Mouse (Mus musculus) right cerebral cortex, postnatal 4 days (tissue): ENCODE results near the gene Scamp2.
A peak's percentile ranks its signal among the peaks of the same experiment; 100 is the strongest.

Experiments used
- DNase-seq: peaks from one replicate; pipeline ENCODE4 v3.0.0-alpha.2; 2022

Gene Scamp2

DNA sequence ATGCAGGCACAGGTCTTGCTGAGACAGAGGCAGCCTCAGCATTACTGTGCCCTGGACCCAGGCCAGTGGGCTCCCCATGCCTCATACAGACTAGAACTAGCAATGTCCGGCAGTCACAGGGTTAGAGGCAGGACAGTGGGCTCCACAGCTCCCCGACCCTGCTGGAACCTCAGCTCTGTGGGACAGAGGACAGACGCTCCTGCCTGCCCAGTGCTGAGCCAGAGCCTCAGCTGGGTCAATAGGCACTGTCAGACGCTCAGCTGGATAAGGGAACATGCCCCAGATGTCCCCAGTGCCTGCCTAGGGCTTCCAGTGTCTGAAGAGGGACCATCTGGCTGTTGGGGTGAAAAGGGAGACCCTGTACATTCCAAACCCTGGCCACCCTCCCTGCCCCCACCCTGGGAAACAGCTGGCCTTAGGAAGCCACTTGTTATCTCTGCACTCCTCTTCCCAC is 37.2 kb downstream of the Scamp2 start:
- DNase-seq = no peak

- no peak for DNase-seq
Observed at GRCm38 (mm10) chr9:57598851-57599563, 38.3 kb downstream of the Scamp2 start.

GRCm38 (mm10) chr9:57600620-57601352 is 40.0 kb downstream of the Scamp2 start:
- DNase-seq = no peak

DNA sequence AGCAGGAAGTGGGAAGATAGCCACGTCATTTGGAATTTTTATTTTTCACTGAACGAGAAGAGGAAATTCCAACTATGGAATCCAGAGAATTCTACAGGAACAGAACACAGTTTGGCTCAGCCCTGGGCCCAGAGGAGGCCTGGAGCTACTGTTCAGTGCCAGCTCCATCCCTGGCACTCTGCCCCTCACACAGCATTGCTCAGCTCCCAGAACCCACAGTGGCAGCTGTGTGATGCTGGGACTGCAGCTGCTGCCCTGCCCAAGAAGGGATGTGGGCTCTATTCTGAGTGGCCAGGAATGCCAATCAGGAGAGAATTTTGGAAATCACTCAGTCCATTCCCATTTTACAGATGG is 40.6 kb downstream of the Scamp2 start:
- peak; percentile 62 for DNase-seq

DNA sequence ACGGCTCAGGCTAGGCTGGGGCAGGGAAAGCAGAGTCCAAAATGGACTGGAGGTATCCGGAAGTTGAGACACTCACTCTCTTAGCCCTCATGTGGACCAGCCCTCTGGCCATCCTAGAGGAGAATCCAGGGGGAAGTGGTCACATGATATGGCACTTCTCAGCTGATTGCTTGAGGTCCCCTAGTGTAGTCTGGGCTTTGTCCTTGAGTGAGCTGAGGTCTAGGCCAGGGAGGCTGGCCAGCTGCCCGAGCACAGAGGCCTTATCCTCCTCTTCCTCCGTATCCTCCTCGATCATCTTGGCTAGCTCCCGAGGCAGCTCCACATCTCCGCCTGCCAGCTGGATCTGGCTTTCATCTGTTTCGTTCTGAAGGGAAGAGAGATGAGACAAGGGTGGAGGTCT is 41.4 kb downstream of the Scamp2 start:
- no peak for DNase-seq

GRCm38 (mm10) chr9:57604875-57605274 is 44.1 kb downstream of the Scamp2 start:
- DNase-seq = no peak

- DNase-seq = no peak
Observed at GRCm38 (mm10) chr9:57605503-57605902, 44.8 kb downstream of the Scamp2 start.

DNA sequence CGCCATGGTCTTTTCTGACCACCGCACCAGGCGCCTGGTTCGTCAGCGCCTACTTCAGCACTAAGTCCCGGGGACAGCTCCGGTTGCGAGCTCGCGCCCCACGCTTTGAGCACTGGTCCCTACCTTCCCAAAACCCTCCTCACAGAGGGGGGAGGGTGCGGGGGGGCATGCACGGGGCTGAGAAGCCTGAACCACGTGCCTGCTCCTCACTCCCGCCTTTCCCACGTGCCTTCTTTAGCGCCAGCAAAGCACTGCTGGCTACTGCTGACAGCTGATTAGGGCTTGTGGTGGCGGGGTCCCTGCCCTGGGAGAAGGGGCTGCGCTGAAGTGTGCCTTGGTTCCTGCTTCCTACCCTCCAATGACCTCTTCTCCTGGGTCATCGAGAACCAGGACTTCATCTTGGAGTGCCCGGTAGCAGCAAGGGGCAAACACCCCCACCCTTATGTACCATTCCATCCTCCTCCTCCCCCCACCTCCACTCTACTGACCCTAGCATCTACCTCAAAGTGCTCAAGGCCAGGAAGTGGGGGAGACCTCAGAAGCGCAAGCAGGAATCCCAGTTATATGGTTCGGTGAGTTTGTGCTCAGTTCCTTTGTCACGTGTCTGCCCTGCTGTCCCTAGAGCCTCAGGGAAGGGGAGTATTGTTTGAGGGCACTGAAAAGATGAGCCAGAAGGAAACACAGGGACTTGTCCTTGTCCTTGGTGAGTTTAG is 45.6 kb downstream of the Scamp2 start, which contains the start of gene Cplx3:
TSS of gene Cplx3 (minus strand) at position 143 of the 713 bp plus-strand sequence.
- DNase-seq = peak; percentile 40

DNA sequence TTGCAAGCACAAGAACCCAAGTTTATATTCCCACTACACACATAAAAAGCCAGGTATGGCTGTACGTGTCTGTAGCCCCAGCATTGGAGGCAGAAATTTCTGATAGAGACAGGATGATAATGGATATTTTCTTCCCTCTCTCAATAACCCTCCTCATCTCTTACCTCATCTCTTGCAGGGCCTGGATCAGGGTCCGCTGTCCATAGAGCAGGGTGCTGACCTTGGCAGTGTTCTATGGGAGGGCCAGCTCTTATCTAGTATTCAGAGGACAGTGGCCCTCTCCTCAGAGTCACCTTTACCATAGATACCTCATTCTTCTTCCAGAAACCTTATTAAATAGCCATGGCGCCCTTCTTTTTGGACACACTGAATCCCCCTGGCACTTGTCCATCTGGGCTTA is 49.1 kb downstream of the Scamp2 start:
- no peak for DNase-seq

GRCm38 (mm10) chr9:57610359-57610826 is 49.6 kb downstream of the Scamp2 start:
- DNase-seq = no peak

GRCm38 (mm10) chr9:57612587-57612986 is 51.8 kb downstream of the Scamp2 start:
- DNase-seq = no peak

DNA sequence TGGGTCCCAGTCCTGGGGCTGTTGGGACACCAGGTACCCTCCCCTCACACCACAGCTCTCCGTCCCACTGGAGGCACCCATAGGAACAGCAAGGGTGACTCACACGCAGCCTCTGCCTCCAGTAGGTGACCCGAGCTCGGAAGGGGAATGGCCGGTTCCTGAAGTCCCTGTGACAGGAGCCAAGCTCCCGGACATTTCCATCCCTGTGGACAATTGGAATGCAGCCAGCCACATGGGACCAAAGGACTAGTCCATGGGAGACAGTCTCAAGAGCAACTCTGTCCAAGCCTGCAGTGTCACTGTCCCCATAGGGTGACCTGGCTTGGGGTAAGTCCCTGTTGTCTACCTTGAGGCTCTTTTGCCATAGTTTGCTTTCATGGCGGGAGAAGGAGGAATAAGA is 53.2 kb downstream of the Scamp2 start:
- DNase-seq = no peak

DNA sequence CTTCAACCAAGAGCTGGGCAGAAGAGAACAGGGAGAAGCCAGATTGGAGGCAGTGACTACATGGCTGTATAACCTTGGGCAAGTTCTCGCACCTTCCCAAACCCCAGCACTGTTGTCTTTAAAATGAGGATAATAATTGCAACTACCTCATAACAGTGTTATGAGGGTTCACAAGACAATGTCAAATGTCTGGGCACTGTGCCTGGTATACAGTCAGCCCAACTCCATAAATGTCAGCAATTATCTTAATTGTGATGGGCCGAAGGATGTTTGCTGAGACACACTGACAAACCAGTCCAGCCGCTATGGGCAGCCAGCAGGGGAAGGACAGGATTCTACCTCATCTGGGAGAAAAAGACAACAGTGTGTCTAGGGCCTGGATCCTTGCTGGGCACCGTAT is 54.0 kb downstream of the Scamp2 start:
- DNase-seq = no peak

DNA sequence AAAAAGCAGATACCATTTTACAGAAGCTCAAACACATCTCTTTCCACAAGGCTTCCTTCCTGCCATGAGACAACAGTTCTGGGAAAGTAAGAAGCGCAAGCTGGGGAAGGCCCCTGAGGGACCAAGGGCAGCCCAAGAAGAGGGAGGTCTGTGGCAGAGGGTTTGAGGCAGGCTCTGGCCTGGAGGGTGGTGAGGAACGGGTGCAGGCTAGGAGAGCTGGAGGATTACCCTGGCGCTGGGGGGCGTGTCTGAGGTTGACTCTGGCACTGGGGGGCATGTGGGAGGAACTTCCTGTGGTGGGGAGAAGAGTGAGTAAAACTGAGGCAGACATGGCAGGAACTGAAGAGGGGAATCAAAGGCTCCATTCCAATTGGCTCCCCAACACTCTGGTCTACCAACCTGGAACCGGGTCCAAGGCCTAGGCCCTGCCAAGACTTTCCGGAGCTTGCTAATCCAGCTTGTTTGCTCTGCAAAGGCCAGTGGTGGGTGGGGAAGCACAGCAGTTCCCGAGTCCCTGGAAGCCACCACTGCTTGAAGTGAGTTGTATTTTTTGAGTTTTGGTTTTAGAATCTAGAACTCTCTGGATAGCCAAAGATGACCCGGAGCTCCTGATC is 56.9 kb downstream of the Scamp2 start:
- DNase-seq = no peak

DNA sequence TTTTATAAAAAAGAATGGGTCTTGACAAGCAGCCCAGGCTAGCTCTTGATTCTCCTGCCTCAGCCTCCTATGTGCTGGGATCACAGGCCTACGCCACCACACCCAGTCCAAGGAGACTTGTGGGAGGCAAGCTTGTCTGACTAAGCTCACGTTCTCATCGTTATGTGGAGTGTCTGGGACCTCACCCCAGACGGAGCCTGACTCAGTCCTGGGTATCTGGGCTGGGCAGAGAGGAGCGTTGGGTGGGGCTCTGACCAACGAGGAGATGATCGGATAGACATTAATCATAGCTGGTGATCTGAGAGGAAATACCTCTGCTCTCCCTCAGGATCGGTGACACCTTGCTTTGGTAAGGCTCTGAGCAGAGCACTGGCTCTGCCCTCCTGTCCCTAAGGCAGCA is 58.1 kb downstream of the Scamp2 start:
- DNase-seq = no peak

DNA sequence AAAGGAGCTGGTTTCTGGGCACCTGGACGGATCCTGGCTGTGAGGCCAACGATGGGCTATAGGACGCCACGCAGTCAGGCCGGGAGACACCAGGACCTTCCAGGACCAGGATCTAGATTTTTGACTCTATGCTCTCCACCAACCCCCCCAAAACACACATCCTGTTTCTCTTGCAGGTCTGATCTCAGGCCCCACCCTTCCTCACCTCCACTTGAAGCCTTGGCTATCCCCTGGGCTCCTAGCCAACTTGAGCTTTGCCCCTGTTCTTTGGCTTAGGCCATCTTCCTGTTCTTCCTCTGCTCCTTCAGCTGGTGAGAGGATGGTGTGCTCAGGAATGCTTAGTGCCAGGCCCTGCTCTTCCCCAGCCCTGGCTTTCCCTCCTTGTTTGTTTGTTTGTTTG is 59.9 kb downstream of the Scamp2 start, which contains the start of gene Lman1l:
TSS of gene Lman1l (minus strand) at position 101 of the 400 bp plus-strand sequence.
- no peak for DNase-seq

DNA sequence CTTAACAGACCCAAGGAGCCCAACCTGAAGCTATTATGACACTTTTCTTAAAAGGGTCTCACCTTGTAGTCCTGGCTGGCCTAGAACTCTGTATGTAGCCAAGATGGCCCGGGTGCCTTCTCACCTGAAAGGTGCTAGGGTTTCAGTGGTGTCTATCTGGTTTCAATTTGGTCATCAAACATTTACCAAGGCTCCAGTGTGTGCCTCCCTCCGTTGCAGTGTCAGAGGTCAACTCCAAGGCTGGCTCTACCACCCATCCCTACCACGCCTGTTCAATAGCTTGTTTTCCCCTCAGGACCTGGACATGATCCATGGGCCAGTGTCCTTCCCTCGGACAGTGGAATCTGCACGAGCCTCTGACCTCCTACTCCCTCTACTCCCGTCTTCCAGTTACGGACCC is 63.6 kb downstream of the Scamp2 start:
- no peak for DNase-seq

- no peak for DNase-seq
Observed at GRCm38 (mm10) chr9:57625674-57626500, 65.1 kb downstream of the Scamp2 start.

- DNase-seq = no peak
Observed at GRCm38 (mm10) chr9:57627191-57627590, 66.4 kb downstream of the Scamp2 start.

DNA sequence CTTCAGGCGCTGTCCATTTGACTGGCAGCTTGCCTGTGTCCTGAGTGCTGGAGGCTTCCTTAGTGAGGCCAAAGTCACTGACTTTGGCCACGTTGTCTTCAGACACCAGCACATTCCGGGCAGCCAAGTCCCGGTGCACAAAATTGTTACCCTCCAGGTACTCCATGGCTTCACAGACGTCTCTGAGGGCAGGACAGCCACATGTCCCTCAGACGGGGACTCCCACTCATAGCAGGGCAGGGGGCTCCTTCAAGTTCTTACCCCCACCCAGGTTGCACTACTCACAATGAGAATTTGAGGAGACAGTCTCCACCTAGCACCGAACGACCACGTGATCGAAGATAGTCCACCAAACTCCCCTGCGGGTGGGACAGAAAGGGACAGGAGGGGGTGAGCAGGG is 67.1 kb downstream of the Scamp2 start:
- DNase-seq = no peak

- no peak for DNase-seq
Observed at GRCm38 (mm10) chr9:57628717-57629116, 68.0 kb downstream of the Scamp2 start.
